Mouse (Mus musculus): ENCODE measurements around the gene Gng8. TPM values are rescaled to one million over a fixed set of nuclear protein-coding genes. Genes with fewer than 3 reads are reported as not detected.

Gene Gng8
- polyA plus RNA-seq (2014; fragmentation: Nextera tagmentation; extraction: Ambion mirVana): 1.8 and 3.3 TPM in 2 replicates

GRCm38 (mm10) chr7:16891641-16892351 lies at the start of gene Gng8:
TSS of gene Gng8 (plus strand) at chr7:16891786.
- H3K27ac ChIP-seq (ENCODE audit: low read depth, low read length): peak within 1 kb of the TSS; percentile 65
- peaks cover 61% of the 10 kb centered on the region for H3K27me3 ChIP-seq (replicated peaks; ENCODE audit: control insufficient read depth, insufficient read depth, low read length)
- peak within 1 kb of the TSS; percentile 81 for H3K4me2 ChIP-seq
- H3K4me1 ChIP-seq (replicated peaks; ENCODE audit: control insufficient read depth, insufficient read depth, low read length): peaks cover 15% of the 10 kb centered on the region
- DNase-seq (ENCODE audit: low spot score): peak; percentile 86
- peak within 1 kb of the TSS; percentile 35 for H3K4me3 ChIP-seq (ENCODE audit: low read depth, low read length)
- H3K36me3 ChIP-seq (ENCODE audit: control insufficient read depth, insufficient read depth, low read length): no peaks in the 10 kb centered on the region
- peak; percentile 85 for ATAC-seq (replicated peaks; ENCODE audit: low FRiP score)
- H3K9me3 ChIP-seq (ENCODE audit: control insufficient read depth, low read length): no peaks in the 10 kb centered on the region
- WGBS: 2% methylated on average over 30 of the region's 30 CpGs
- H3K9ac ChIP-seq (ENCODE audit: low read depth, low read length): no peak within 1 kb of the TSS

GRCm38 (mm10) chr7:16842645-16843063 lies 48.9 kb upstream of the Gng8 start, which contains the start of gene Prkd2:
TSS of gene Prkd2 (plus strand) at chr7:16842902.
- Histone ChIP-seq H3K9ac (ENCODE audit: low read depth, low read length) (peak within 1 kb of the TSS; percentile 73), H3K4me1 (replicated peaks; ENCODE audit: control insufficient read depth, insufficient read depth, low read length) (peaks cover 32% of the 10 kb centered on the region), H3K4me2 (peak within 1 kb of the TSS; percentile 100)

DNA sequence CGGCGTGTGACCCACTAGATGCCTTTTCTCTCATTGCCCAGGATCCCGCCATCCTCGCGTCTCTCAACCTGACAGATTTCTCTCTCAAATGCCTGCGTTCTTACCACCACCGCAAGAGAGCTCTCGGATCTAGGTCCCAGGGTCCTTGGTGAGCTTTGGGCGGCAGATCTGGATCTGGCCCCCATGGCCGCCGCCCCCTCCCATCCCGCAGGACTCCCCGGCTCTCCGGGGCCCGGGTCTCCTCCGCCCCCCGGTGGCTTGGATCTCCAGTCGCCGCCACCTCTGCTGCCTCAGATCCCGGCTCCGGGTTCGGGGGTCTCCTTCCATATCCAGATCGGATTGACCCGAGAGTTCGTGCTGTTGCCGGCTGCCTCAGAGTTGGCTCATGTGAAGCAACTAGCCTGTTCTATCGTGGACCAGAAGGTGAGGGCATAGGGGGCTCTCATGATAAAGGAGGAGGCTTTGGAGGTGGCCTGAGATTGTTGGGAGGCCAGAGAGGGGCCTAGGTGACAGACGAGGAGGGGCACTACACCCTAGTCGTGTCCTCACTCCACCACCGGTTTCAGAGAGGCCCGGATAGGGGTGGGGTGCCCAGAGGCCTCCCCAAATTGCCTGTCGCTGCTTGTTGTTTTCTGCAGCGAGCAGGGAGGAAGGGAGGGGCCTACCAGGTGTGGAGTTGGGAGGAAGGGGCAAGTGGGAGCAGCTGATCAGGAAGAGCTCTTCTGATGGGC lies 48.0 kb upstream of the Gng8 start:
- Histone ChIP-seq H3K36me3 (ENCODE audit: control insufficient read depth, insufficient read depth, low read length) (peaks cover 18% of the 10 kb centered on the region), H3K4me1 (replicated peaks; ENCODE audit: control insufficient read depth, insufficient read depth, low read length) (peaks cover 32% of the 10 kb centered on the region), H3K4me3 (ENCODE audit: low read depth, low read length) (peak overlapping the region; percentile 74), H3K27me3 (replicated peaks; ENCODE audit: control insufficient read depth, insufficient read depth, low read length) (no peaks in the 10 kb centered on the region), H3K27ac (ENCODE audit: low read depth, low read length) (peak overlapping the region; percentile 64), H3K9ac (ENCODE audit: low read depth, low read length) (peak overlapping the region; percentile 73), H3K4me2 (peak overlapping the region; percentile 100), H3K9me3 (ENCODE audit: control insufficient read depth, low read length) (no peaks in the 10 kb centered on the region)
- no peak for DNase-seq (ENCODE audit: low spot score)
- no peak for ATAC-seq (replicated peaks; ENCODE audit: low FRiP score)
- 2% methylated on average over 33 of the region's 33 CpGs for WGBS

More at GRCm38 (mm10) chr7:16842645-16843063, 48.9 kb upstream of the Gng8 start, which contains the start of gene Prkd2:
- ATAC-seq (replicated peaks; ENCODE audit: low FRiP score): peak; percentile 84
- WGBS: 1% methylated on average over 31 of the region's 32 CpGs
- Histone ChIP-seq H3K9me3 (ENCODE audit: control insufficient read depth, low read length) (no peaks in the 10 kb centered on the region), H3K36me3 (ENCODE audit: control insufficient read depth, insufficient read depth, low read length) (peaks cover 26% of the 10 kb centered on the region), H3K27ac (ENCODE audit: low read depth, low read length) (peak within 1 kb of the TSS; percentile 64), H3K27me3 (replicated peaks; ENCODE audit: control insufficient read depth, insufficient read depth, low read length) (no peaks in the 10 kb centered on the region), H3K4me3 (ENCODE audit: low read depth, low read length) (peak within 1 kb of the TSS; percentile 74)
- peak; percentile 83 for DNase-seq (ENCODE audit: low spot score)

GRCm38 (mm10) chr7:16844696-16845071 lies 46.9 kb upstream of the Gng8 start:
- no peaks in the 10 kb centered on the region for H3K27me3 ChIP-seq (replicated peaks; ENCODE audit: control insufficient read depth, insufficient read depth, low read length)
- H3K4me1 ChIP-seq (replicated peaks; ENCODE audit: control insufficient read depth, insufficient read depth, low read length): peaks cover 32% of the 10 kb centered on the region
- peaks cover 12% of the 10 kb centered on the region for H3K36me3 ChIP-seq (ENCODE audit: control insufficient read depth, insufficient read depth, low read length)
- ATAC-seq (replicated peaks; ENCODE audit: low FRiP score) (no peak), DNase-seq (ENCODE audit: low spot score) (no peak)
- peak overlapping the region; percentile 58 for H3K9ac ChIP-seq (ENCODE audit: low read depth, low read length)
- peak overlapping the region; percentile 74 for H3K4me3 ChIP-seq (ENCODE audit: low read depth, low read length)
- no peaks in the 10 kb centered on the region for H3K9me3 ChIP-seq (ENCODE audit: control insufficient read depth, low read length)
- peak overlapping the region; percentile 43; the same call in 1 of the 2 replicates for H3K27ac ChIP-seq (ENCODE audit: low read depth, low read length)
- H3K4me2 ChIP-seq: peak overlapping the region; percentile 100
- 33% methylated on average over 3 of the region's 3 CpGs for WGBS

- peak overlapping the region; percentile 100 for H3K4me2 ChIP-seq
- WGBS: 20% methylated on average over 14 of the region's 14 CpGs
- H3K27me3 ChIP-seq (replicated peaks; ENCODE audit: control insufficient read depth, insufficient read depth, low read length): no peaks in the 10 kb centered on the region
- H3K9me3 ChIP-seq (ENCODE audit: control insufficient read depth, low read length): no peaks in the 10 kb centered on the region
- peak overlapping the region; percentile 43 for H3K27ac ChIP-seq (ENCODE audit: low read depth, low read length)
- peak overlapping the region; percentile 74 for H3K4me3 ChIP-seq (ENCODE audit: low read depth, low read length)
- peak overlapping the region; percentile 58 for H3K9ac ChIP-seq (ENCODE audit: low read depth, low read length)
- H3K36me3 ChIP-seq (ENCODE audit: control insufficient read depth, insufficient read depth, low read length): peaks cover 11% of the 10 kb centered on the region
- DNase-seq (ENCODE audit: low spot score) (no peak), ATAC-seq (replicated peaks; ENCODE audit: low FRiP score) (no peak)
- H3K4me1 ChIP-seq (replicated peaks; ENCODE audit: control insufficient read depth, insufficient read depth, low read length): peaks cover 32% of the 10 kb centered on the region
Measured at GRCm38 (mm10) chr7:16845072-16845819, 46.3 kb upstream of the Gng8 start.

GRCm38 (mm10) chr7:16845820-16846167 lies 45.8 kb upstream of the Gng8 start:
- Histone ChIP-seq H3K9ac (ENCODE audit: low read depth, low read length) (peak overlapping the region; percentile 58; the same call in 1 of the 2 replicates), H3K4me3 (ENCODE audit: low read depth, low read length) (peak overlapping the region; percentile 74), H3K9me3 (ENCODE audit: control insufficient read depth, low read length) (no peaks in the 10 kb centered on the region), H3K36me3 (ENCODE audit: control insufficient read depth, insufficient read depth, low read length) (peaks cover 13% of the 10 kb centered on the region), H3K4me2 (peak overlapping the region; percentile 100), H3K27ac (ENCODE audit: low read depth, low read length) (no peak overlapping the region), H3K4me1 (replicated peaks; ENCODE audit: control insufficient read depth, insufficient read depth, low read length) (peaks cover 32% of the 10 kb centered on the region), H3K27me3 (replicated peaks; ENCODE audit: control insufficient read depth, insufficient read depth, low read length) (no peaks in the 10 kb centered on the region)
- no peak for ATAC-seq (replicated peaks; ENCODE audit: low FRiP score)
- WGBS: 26% methylated on average over 10 of the region's 10 CpGs
- no peak for DNase-seq (ENCODE audit: low spot score)

- H3K36me3 ChIP-seq (ENCODE audit: control insufficient read depth, insufficient read depth, low read length): peaks cover 13% of the 10 kb centered on the region
- H3K9me3 ChIP-seq (ENCODE audit: control insufficient read depth, low read length): no peaks in the 10 kb centered on the region
- no peak overlapping the region for H3K4me3 ChIP-seq (ENCODE audit: low read depth, low read length)
- peaks cover 26% of the 10 kb centered on the region for H3K4me1 ChIP-seq (replicated peaks; ENCODE audit: control insufficient read depth, insufficient read depth, low read length)
- 92% methylated on average over 5 of the region's 5 CpGs for WGBS
- ATAC-seq (replicated peaks; ENCODE audit: low FRiP score) (no peak), DNase-seq (ENCODE audit: low spot score) (no peak)
- H3K4me2 ChIP-seq: no peak overlapping the region
- no peak overlapping the region for H3K9ac ChIP-seq (ENCODE audit: low read depth, low read length)
- no peak overlapping the region for H3K27ac ChIP-seq (ENCODE audit: low read depth, low read length)
- no peaks in the 10 kb centered on the region for H3K27me3 ChIP-seq (replicated peaks; ENCODE audit: control insufficient read depth, insufficient read depth, low read length)
Measured at GRCm38 (mm10) chr7:16846775-16847174, 44.8 kb upstream of the Gng8 start.

GRCm38 (mm10) chr7:16847507-16847906 lies 44.1 kb upstream of the Gng8 start:
- no peaks in the 10 kb centered on the region for H3K9me3 ChIP-seq (ENCODE audit: control insufficient read depth, low read length)
- H3K4me2 ChIP-seq: no peak overlapping the region
- peaks cover 13% of the 10 kb centered on the region for H3K36me3 ChIP-seq (ENCODE audit: control insufficient read depth, insufficient read depth, low read length)
- H3K4me3 ChIP-seq (ENCODE audit: low read depth, low read length): no peak overlapping the region
- 84% methylated on average over 19 of the region's 19 CpGs for WGBS
- H3K4me1 ChIP-seq (replicated peaks; ENCODE audit: control insufficient read depth, insufficient read depth, low read length): peaks cover 21% of the 10 kb centered on the region
- no peak overlapping the region for H3K27ac ChIP-seq (ENCODE audit: low read depth, low read length)
- ATAC-seq (replicated peaks; ENCODE audit: low FRiP score): no peak
- DNase-seq (ENCODE audit: low spot score): no peak
- H3K9ac ChIP-seq (ENCODE audit: low read depth, low read length): no peak overlapping the region
- H3K27me3 ChIP-seq (replicated peaks; ENCODE audit: control insufficient read depth, insufficient read depth, low read length): no peaks in the 10 kb centered on the region
